Mouse (Mus musculus) brain, adult 2 months (tissue): Measurements from ENCODE around the gene D430042O09Rik.

Experiments used
- DNase-seq: peaks from one replicate; pipeline ENCODE4 v3.0.0; 2011; ENCODE audit warnings: low read depth, low spot score

Gene D430042O09Rik

GRCm38 (mm10) chr7:125808210-125808609 is 100.5 kb downstream of the D430042O09Rik start:
- peak; percentile 18 for DNase-seq

- DNase-seq = no peak
Measured at GRCm38 (mm10) chr7:125812721-125813120, 105.0 kb downstream of the D430042O09Rik start.

DNA sequence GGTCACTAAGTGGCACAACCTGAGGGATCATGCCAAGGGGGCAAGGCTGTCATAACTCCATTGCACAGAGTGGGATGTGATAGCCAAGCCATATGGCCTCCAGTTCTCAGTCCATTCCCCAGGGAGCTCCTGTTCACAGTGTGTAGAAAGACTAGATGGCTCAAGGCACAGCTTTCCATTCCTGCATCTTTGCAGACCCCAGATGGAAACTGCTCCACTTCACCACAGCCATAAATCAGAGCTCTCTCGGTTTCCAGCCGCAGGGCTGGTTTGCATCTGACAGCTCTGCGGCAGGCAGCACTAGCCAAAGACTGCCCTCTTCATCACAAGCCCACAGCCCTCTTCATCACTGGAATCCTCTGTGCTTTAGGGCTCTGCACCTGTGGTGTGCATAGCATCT is 108.0 kb downstream of the D430042O09Rik start:
- DNase-seq = no peak

- peak; percentile 95 for DNase-seq
Measured at GRCm38 (mm10) chr7:125818301-125818712, 110.6 kb downstream of the D430042O09Rik start.

DNA sequence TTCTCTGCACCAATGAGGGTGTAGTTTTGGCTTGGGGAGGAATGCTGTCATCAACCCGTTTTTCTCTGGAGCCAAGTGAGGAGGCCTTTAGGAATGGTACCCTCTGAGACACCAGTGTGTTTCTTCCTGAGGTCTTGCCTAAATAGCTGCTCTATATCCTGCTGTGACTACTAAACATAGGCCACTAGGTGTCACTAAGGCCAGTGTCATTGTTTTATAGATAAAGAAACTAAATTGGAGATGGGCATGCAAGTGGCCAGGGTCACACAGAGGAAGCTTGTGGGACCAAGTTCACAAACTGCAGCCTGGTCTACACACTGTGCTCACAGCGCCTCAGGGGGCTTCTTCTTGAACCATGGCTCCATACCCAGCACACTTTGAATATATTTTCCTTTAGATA is 112.5 kb downstream of the D430042O09Rik start:
- DNase-seq = peak; percentile 40

GRCm38 (mm10) chr7:125826425-125826824 is 118.7 kb downstream of the D430042O09Rik start:
- DNase-seq = no peak

- DNase-seq = no peak
Measured at GRCm38 (mm10) chr7:125826887-125827286, 119.2 kb downstream of the D430042O09Rik start.

- DNase-seq = no peak
Measured at GRCm38 (mm10) chr7:125827420-125827819, 119.7 kb downstream of the D430042O09Rik start.

DNA sequence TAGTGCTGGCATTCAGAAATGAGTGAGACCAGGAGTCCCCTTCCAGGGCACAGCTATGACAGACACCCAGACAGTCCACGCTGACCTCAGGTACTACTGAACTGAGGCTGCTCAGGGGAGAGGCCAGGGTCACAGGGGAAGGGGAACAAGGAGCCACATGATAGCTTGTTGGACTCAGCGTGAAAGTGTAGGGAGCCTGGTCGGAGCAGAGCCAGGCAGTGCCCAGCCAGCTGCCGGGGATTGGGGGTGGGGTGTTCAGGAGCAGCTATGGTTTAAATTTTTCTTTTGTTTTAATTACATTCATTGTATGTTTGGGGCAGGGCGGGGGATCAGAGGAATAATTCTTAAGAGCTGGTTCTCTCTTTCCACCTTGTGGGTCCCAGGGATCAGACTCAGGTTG is 120.9 kb downstream of the D430042O09Rik start:
- no peak for DNase-seq

GRCm38 (mm10) chr7:125829121-125829666 is 121.5 kb downstream of the D430042O09Rik start:
- no peak for DNase-seq

DNA sequence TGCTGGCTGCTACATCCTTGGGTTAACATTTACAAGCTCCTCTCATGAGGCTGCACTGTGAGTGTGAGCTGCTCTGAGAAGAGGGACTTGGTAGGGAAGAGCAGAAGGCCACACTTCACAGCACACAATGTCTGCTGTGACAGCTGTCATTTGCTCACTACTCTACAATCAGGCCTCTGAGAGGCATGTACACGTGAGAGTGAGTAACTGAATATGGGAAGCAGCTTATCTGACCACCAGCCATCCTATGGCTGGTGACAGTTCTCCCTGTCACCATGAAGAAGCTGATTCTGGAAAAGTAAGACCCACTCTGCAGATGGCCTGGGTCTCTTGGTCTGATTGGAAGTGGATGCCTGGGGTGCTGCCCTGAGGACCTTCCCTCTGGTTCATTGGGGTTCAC is 125.1 kb downstream of the D430042O09Rik start:
- DNase-seq = no peak

DNA sequence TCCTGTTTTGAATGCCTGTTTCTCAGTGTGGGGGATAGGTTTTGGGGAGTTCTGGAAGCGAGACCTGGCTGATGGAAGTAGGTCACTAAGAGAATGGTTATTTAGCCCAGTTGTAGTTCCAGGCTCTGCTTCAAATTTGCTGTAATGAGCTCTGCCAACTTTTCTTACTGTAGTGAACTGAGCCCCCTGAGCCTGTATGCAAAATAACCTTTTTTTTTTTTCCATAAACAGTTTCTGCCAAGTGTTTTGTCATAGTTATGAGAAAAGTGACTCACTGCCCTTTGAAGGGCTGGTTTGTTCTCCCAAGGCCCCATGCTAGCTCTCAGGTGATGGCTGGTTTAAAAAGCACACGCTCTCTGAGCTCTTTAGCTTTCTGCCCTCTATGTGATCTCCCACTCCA is 125.8 kb downstream of the D430042O09Rik start:
- no peak for DNase-seq

DNA sequence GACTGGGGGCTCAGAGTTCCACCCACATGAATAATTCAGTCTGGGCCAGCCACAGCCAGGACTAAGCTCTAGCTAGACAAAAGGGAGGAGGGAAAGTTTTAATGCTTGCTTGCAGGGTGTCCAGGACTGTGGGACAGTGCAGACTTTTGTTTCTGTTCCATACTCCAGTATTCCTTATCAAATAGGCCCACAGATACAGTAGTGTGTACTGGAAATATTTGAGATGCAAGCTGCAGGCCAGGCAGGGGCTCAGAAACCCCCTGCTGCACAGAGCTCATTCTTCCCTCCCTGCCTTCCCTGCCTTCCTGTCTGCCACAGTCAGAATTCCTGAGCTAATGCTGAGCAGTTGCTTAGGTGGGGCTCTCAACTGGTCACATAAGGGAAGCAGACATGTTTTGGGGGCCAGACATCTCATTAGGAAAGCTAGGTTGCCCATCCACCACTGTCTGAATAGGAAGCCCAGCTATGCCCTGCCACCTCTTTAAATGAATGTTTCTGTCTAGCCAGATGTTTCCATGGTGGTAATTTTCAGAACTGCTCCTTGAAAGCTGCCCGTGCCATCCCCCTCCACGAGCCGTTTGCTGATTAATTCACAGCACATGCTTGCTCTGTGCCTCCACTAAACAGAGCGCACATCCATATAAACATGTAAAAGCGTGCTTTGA is 130.5 kb downstream of the D430042O09Rik start:
- no peak for DNase-seq

GRCm38 (mm10) chr7:125845611-125846010 is 137.9 kb downstream of the D430042O09Rik start:
- no peak for DNase-seq

DNA sequence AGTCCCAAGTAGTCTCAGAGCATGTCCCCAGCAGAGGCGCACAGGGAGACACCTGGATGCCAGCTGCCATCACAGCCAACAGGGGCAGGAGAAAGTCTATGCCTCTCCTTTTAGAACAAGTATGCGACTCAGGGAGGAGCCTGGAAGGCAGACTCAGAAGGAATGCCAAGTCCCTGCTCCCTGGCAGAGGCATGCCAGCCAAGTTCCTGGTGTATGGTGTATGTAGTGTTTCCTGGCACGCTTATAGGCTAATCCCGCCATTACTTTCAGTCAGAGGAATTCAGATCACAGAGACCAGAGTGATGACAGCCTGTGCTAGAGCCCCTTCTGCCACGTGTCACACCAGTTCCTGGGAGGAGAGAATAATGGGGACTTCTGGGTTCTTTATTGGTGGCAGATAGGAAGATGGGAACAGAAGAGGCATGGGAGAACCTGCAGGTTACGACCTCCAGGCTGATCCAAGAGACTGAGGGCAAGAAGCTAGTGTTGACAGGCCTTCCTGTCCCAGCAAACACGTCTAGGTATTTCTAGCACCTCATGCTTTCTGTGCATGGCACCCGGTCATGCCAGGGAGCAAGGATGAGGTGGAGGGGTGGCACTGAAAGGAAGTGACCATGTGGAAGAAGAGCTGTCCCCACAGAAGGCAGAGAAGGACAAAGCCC is 139.3 kb downstream of the D430042O09Rik start:
- peak; percentile 65 for DNase-seq

DNA sequence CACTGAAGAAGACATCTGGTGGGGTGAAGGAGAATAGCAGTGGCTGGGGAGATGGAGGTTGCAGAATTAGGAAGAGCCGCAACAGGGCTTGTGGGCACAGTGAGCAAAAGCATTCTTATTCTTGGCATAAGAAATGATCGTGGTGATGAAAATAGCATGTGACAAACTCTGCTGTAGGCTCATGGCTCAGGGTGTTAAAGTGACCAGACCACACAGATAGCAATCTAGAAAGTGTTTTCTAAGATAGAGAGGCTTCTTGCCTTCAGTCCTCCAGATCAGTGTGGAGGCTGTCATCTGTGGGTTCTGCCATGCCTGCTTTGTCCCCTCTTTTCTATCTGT is 139.8 kb downstream of the D430042O09Rik start:
- peak; percentile 56 for DNase-seq

DNA sequence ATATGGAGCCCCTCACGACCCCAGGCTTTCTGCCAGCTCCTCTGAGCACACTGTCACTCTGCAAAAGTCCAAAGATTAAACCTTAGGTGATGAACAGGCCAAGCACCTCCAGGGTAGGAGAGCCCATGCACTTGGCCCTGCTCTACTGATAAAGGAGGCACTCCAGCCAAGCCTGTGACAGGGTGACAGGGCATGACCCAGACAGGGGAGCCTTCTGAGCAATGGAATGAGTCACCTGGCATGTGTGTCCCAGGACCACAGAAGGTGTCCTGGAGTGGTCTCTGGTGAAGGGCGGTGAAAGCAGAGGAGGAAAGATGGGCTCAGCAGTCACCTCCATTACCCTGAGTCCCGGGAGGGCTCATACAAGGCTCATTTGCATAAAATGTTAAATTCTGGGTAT is 151.9 kb downstream of the D430042O09Rik start:
- no peak for DNase-seq

- DNase-seq = no peak
Measured at GRCm38 (mm10) chr7:125860421-125860820, 152.7 kb downstream of the D430042O09Rik start.

GRCm38 (mm10) chr7:125864026-125864425 is 156.3 kb downstream of the D430042O09Rik start:
- DNase-seq = no peak

- DNase-seq = no peak
Measured at GRCm38 (mm10) chr7:125865234-125865633, 157.5 kb downstream of the D430042O09Rik start.

- DNase-seq = no peak
Measured at GRCm38 (mm10) chr7:125868570-125868969, 160.9 kb downstream of the D430042O09Rik start.

DNA sequence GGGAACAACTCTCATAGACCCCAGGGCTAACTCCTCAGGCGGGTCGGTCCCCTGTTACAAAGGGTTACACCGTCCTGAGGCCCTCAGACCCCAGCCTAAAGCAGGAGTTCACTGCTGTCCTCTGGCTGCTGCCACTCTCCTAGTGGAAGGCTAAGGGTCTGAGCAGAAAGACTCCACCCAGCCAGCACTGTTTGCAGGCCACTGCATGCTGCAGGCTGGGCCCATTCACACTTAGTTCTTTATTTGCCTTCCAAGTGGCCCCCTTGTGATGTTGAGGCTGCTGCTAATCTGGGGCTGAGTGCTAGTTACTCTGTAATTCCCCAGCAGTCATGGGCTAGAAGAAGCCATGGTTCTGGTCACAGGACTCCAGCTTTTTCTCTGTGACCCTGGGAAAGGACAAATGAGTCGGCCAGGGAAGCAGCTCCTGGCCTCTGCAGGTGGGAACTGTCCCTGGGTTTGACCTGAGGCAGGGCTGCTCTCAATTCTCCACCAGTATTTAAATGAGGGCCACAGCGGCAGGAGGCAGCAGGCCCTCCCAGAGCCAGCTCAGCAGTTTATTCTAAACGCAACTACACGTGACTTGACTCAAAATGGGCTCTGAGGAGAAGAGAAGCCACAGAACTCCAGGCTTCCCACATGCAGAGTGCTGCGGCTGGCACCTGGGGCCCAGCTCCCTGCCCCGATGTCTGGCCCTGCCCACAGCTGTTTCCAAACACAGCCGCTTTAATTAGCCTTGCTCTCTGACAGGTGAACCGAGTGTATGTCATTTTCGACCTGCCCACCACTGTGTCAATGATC is 163.9 kb downstream of the D430042O09Rik start:
- peak; percentile 62 for DNase-seq
